ENCODE assay signal across 12 mouse cellular contexts in genomic region chr6:115957681-115958080, GRCm38 (mm10). TPM values are rescaled to one million over a fixed set of nuclear protein-coding genes. Genes with fewer than 3 reads are reported as not detected.
DNase-seq lines count a peak whose midpoint lies in the region; ATAC-seq and TF ChIP-seq lines count a peak whose summit lies in the region.
"Had no signal": no experiment of that assay in that cellular context is flagged by ENCODE, and none has a peak within 500 bp of the region (broad histone marks: within the 10 kb centered on the region; RNA-seq: fewer than 3 reads in every experiment).

No protein-coding gene starts in this region.

- no peak overlapping the region for H3K4me2 ChIP-seq in neural tube, embryonic 12.5 days (replicated peaks)
- no peak overlapping the region for H3K4me2 ChIP-seq in neural tube, embryonic 15.5 days
- no peak overlapping the region for H3K4me2 ChIP-seq in heart, embryonic 16.5 days (ENCODE audit: low read depth, low read length)
- no peak overlapping the region for H3K4me2 ChIP-seq in limb, embryonic 15.5 days

- 62% methylated on average over 6 of the region's 6 CpGs for WGBS in heart, adult 2 months
- 65% methylated on average over 6 of the region's 6 CpGs for whole genome bisulfite sequencing in neural tube, embryonic 12.5 days
- WGBS in neural tube, embryonic 15.5 days, result 72% methylated on average over 6 of the region's 6 CpGs
- 54% methylated on average over 6 of the region's 6 CpGs for WGBS in heart, embryonic 16.5 days
- WGBS in limb, embryonic 15.5 days, result 29% methylated on average over 6 of the region's 6 CpGs

- no peaks in the 10 kb centered on the region for H3K9me3 ChIP-seq in neural tube, embryonic 12.5 days
- no peaks in the 10 kb centered on the region for H3K9me3 ChIP-seq in neural tube, embryonic 15.5 days (replicated peaks)
- H3K9me3 ChIP-seq in heart, embryonic 16.5 days (replicated peaks; ENCODE audit: control insufficient read depth, low read length), result no peaks in the 10 kb centered on the region
- H3K9me3 ChIP-seq in limb, embryonic 15.5 days, result no peaks in the 10 kb centered on the region

- H3K27me3 ChIP-seq in heart, adult 2 months (ENCODE audit: control insufficient read depth, insufficient read depth, low read length), result no peaks in the 10 kb centered on the region
- H3K27me3 ChIP-seq in neural tube, embryonic 12.5 days (replicated peaks), result no peaks in the 10 kb centered on the region
- no peaks in the 10 kb centered on the region for H3K27me3 ChIP-seq in neural tube, embryonic 15.5 days (replicated peaks)
- no peaks in the 10 kb centered on the region for H3K27me3 ChIP-seq in heart, embryonic 16.5 days (ENCODE audit: control insufficient read depth, insufficient read depth, low read length)
- H3K27me3 ChIP-seq in limb, embryonic 15.5 days, result no peaks in the 10 kb centered on the region

- intact Hi-C loops in heart, adult 2 months (cut with DNase I), result no loop called here
- intact Hi-C loops in heart, postnatal 10 days (cut with DNase I), result loop anchor here (2.0 to 5.0 kb wide), 3 partner anchors 35 to 105 kb away; partner anchors contain the start of genes Ift122 and Mbd4

- no peak for TF ChIP-seq CTCF in heart, adult 2 months (IDR thresholded peaks at IDR 0.05)

- no peak overlapping the region for H3K4me3 ChIP-seq in heart, adult 2 months
- H3K4me3 ChIP-seq in neural tube, embryonic 12.5 days, result no peak overlapping the region
- no peak overlapping the region for H3K4me3 ChIP-seq in neural tube, embryonic 15.5 days (replicated peaks)
- H3K4me3 ChIP-seq in heart, embryonic 16.5 days (ENCODE audit: low read length), result no peak overlapping the region
- no peak overlapping the region for H3K4me3 ChIP-seq in limb, embryonic 15.5 days

- TF ChIP-seq POLR2A in heart, adult 2 months (IDR thresholded peaks at IDR 0.05; ENCODE audit: insufficient read depth, low read depth, low read length), result no peak

- TF ChIP-seq EP300 in heart, adult 2 months (IDR thresholded peaks at IDR 0.05; ENCODE audit: insufficient read depth, low read depth, low read length), result no peak

- peak overlapping the region; percentile 20 for H3K9ac ChIP-seq in heart, adult 2 months (ENCODE audit: low read depth, low read length)
- no peak overlapping the region for H3K9ac ChIP-seq in neural tube, embryonic 12.5 days
- no peak overlapping the region for H3K9ac ChIP-seq in neural tube, embryonic 15.5 days (replicated peaks)
- H3K9ac ChIP-seq in heart, embryonic 16.5 days (ENCODE audit: low read length), result peak overlapping the region; percentile 2
- H3K9ac ChIP-seq in limb, embryonic 15.5 days, result peak overlapping the region; percentile 35; the same call in 1 of the 2 replicates

- H3K27ac ChIP-seq in heart, adult 2 months, result peak overlapping the region; percentile 93
- no peak overlapping the region for H3K27ac ChIP-seq in neural tube, embryonic 12.5 days
- H3K27ac ChIP-seq in neural tube, embryonic 15.5 days (replicated peaks), result no peak overlapping the region
- H3K27ac ChIP-seq in heart, embryonic 16.5 days (ENCODE audit: low read length), result peak overlapping the region; percentile 15; the same call in 1 of the 2 replicates
- H3K27ac ChIP-seq in limb, embryonic 15.5 days, result peak overlapping the region; percentile 59
- H3K27ac ChIP-seq: macrophage had no signal

- H3K4me1 ChIP-seq in heart, adult 2 months (ENCODE audit: control insufficient read depth, insufficient read depth, low read length), result peaks cover 47% of the 10 kb centered on the region
- peaks cover 16% of the 10 kb centered on the region for H3K4me1 ChIP-seq in neural tube, embryonic 12.5 days
- H3K4me1 ChIP-seq in neural tube, embryonic 15.5 days, result peaks cover 12% of the 10 kb centered on the region
- H3K4me1 ChIP-seq in heart, embryonic 16.5 days (ENCODE audit: control insufficient read depth, insufficient read depth, low read length), result peaks cover 43% of the 10 kb centered on the region
- H3K4me1 ChIP-seq in limb, embryonic 15.5 days, result peaks cover 69% of the 10 kb centered on the region

- H3K36me3 ChIP-seq in heart, adult 2 months (ENCODE audit: control insufficient read depth, insufficient read depth, low read length), result peaks cover 21% of the 10 kb centered on the region
- H3K36me3 ChIP-seq in neural tube, embryonic 12.5 days, result no peaks in the 10 kb centered on the region
- H3K36me3 ChIP-seq in neural tube, embryonic 15.5 days, result no peaks in the 10 kb centered on the region
- H3K36me3 ChIP-seq in heart, embryonic 16.5 days (ENCODE audit: control insufficient read depth, insufficient read depth), result peaks cover 6% of the 10 kb centered on the region; the same call in 1 of the 2 replicates
- H3K36me3 ChIP-seq in limb, embryonic 15.5 days, result 0 out of 2 replicates have a peak, but pooled peaks cover 4% of the 10 kb centered on the region

- peak in 1 of 2 experiments; percentile 46 for DNase-seq in heart, adult 2 months
- no peak for DNase-seq in heart, postnatal 10 days
- DNase-seq in thymus, adult 18-20 months, result no peak
- DNase-seq in natural killer cell, adult 2 months (ENCODE audit: low spot score in 2 of 2), result no peak

- H3K79me2 ChIP-seq in heart, adult 2 months (replicated peaks; ENCODE audit: control insufficient read depth, insufficient read depth, low read length), result no peaks in the 10 kb centered on the region

- peak; percentile 13; the same call in 1 of the 2 replicates for ATAC-seq in neural tube, embryonic 12.5 days (ENCODE audit: low FRiP score, low read depth)
- no peak for ATAC-seq in neural tube, embryonic 15.5 days (ENCODE audit: low FRiP score)
- no peak for ATAC-seq in heart, embryonic 16.5 days (replicated peaks; ENCODE audit: extremely low read depth, insufficient read depth, low FRiP score)
- ATAC-seq in limb, embryonic 15.5 days (ENCODE audit: insufficient number of reproducible peaks, low FRiP score, low TSS enrichment, low read depth), result no peak

RNA-seq across cellular contexts. Expression of gene H1foo, which starts 12.9 kb away (rescaled TPM):
- total RNA-seq in heart, adult 2 months (2021), result not detected
- not detected in 2 replicates for polyA plus RNA-seq in heart, adult 2 months (2012; rRNA removed)
- total RNA-seq in heart, postnatal 10 days (2021), result not detected
- polyA plus RNA-seq in neural tube, embryonic 12.5 days (2016; fragmentation: Nextera tagmentation; extraction: Ambion mirVana), result not detected in 2 replicates
- polyA plus RNA-seq in neural tube, embryonic 15.5 days (2015; fragmentation: Nextera tagmentation; extraction: Ambion mirVana), result not detected in 2 replicates
- not detected in 2 replicates for polyA plus RNA-seq in heart, embryonic 16.5 days (2015; fragmentation: Nextera tagmentation; extraction: Ambion mirVana)
- not detected in 2 replicates for polyA plus RNA-seq in limb, embryonic 15.5 days (2015; fragmentation: Nextera tagmentation; extraction: Ambion mirVana)
- total RNA-seq: gastrocnemius, adult 8-10 months; left cerebral cortex, adult 18-20 months had no signal
- polyA plus RNA-seq: kidney, embryonic 16.5 days; macrophage had no signal

RNA-seq across cellular contexts. Expression of gene Rho, which starts 26.1 kb away (rescaled TPM):
- total RNA-seq in heart, adult 2 months (2021), result under 1 TPM in 1 of 2 experiments, not detected in 1; 0.23 TPM
- 0.44 and 1.3 TPM in 2 replicates for polyA plus RNA-seq in heart, adult 2 months (2012; rRNA removed)
- under 1 TPM; 0.07 to 0.20 TPM for total RNA-seq in heart, postnatal 10 days (2021)
- polyA plus RNA-seq in neural tube, embryonic 12.5 days (2016; fragmentation: Nextera tagmentation; extraction: Ambion mirVana), result 0.69 and 1.1 TPM in 2 replicates
- 2.0 and 2.1 TPM in 2 replicates for polyA plus RNA-seq in neural tube, embryonic 15.5 days (2015; fragmentation: Nextera tagmentation; extraction: Ambion mirVana)
- polyA plus RNA-seq in heart, embryonic 16.5 days (2015; fragmentation: Nextera tagmentation; extraction: Ambion mirVana), result 0.16 TPM in 1 of 2 replicates, not detected in the other
- 0.12 and 0.16 TPM in 2 replicates for polyA plus RNA-seq in limb, embryonic 15.5 days (2015; fragmentation: Nextera tagmentation; extraction: Ambion mirVana)
- total RNA-seq: gastrocnemius, adult 8-10 months had no signal
- polyA plus RNA-seq: macrophage had no signal

RNA-seq across cellular contexts. Expression of gene Plxnd1, which starts 37.1 kb away (rescaled TPM):
- total RNA-seq in heart, adult 2 months (2021), result 10 to 100 TPM; 58.8 to 90.6 TPM
- polyA plus RNA-seq in heart, adult 2 months (2012; rRNA removed), result 79.9 and 102 TPM in 2 replicates
- total RNA-seq in heart, postnatal 10 days (2021), result 100 to 1,000 TPM; 179 to 224 TPM
- polyA plus RNA-seq in neural tube, embryonic 12.5 days (2016; fragmentation: Nextera tagmentation; extraction: Ambion mirVana), result 20.0 and 28.0 TPM in 2 replicates
- 8.8 and 9.8 TPM in 2 replicates for polyA plus RNA-seq in neural tube, embryonic 15.5 days (2015; fragmentation: Nextera tagmentation; extraction: Ambion mirVana)
- polyA plus RNA-seq in heart, embryonic 16.5 days (2015; fragmentation: Nextera tagmentation; extraction: Ambion mirVana), result 46.0 and 49.6 TPM in 2 replicates
- 31.7 and 32.2 TPM in 2 replicates for polyA plus RNA-seq in limb, embryonic 15.5 days (2015; fragmentation: Nextera tagmentation; extraction: Ambion mirVana)

Comparison
In these comparisons a context has a peak if more than half of its experiments do, and no peak if none do; other contexts are left out.
1. H3K27ac ChIP-seq: peak in heart, adult 2 months (single experiment), heart, embryonic 16.5 days (single experiment) and limb, embryonic 15.5 days (single experiment); none in neural tube, embryonic 12.5 days (single experiment) and neural tube, embryonic 15.5 days (single experiment).
2. H3K9ac ChIP-seq: peak in heart, adult 2 months (single experiment), heart, embryonic 16.5 days (single experiment) and limb, embryonic 15.5 days (single experiment); none in neural tube, embryonic 12.5 days (single experiment) and neural tube, embryonic 15.5 days (single experiment).